Mouse (Mus musculus) midbrain, embryonic 15.5 days (tissue): Measurements from ENCODE around the gene Galnt2. TPM values are rescaled to one million over a fixed set of nuclear protein-coding genes. Genes with fewer than 3 reads are reported as not detected.

Experiments
- ATAC-seq: fragments of 200-750 bp; cut with Nextera tagmentation; replicated peaks from 2 replicates; pipeline ENCODE4 v1.8.0; 2017; ENCODE audit warnings: moderate TSS enrichment
- H3K27ac ChIP-seq: fragments of 300-500 bp; sonication (generic); 2 replicates; pipeline ENCODE4 v1.5.1; 2015; ENCODE audit warnings: mild to moderate bottlenecking, inconsistent platforms
- H3K27me3 ChIP-seq: fragments of 300-500 bp; sonication (generic); replicated peaks from 2 replicates; pipeline ENCODE4 v1.6.1; 2015; ENCODE audit warnings: inconsistent platforms
- H3K36me3 ChIP-seq: fragments of 300-500 bp; sonication (generic); replicated peaks from 2 replicates; pipeline ENCODE4 v1.6.1; 2015; ENCODE audit warnings: inconsistent platforms
- H3K4me1 ChIP-seq: fragments of 300-500 bp; sonication (generic); 2 replicates; pipeline ENCODE4 v1.6.1; 2015; ENCODE audit warnings: inconsistent platforms
- H3K4me2 ChIP-seq: fragments of 300-500 bp; sonication (generic); 2 replicates; pipeline ENCODE4 v1.6.1; 2015; ENCODE audit warnings: inconsistent platforms, mild to moderate bottlenecking, moderate library complexity
- H3K4me3 ChIP-seq: fragments of 300-500 bp; sonication (generic); 2 replicates; pipeline ENCODE4 v1.5.1; 2015; ENCODE audit warnings: mild to moderate bottlenecking, inconsistent platforms
- H3K9ac ChIP-seq: fragments of 300-500 bp; sonication (generic); 2 replicates; pipeline ENCODE4 v1.6.1; 2015; ENCODE audit warnings: mild to moderate bottlenecking, inconsistent platforms
- H3K9me3 ChIP-seq: fragments of 300-500 bp; sonication (generic); 2 replicates; pipeline ENCODE4 v1.6.1; 2016; ENCODE audit warnings: inconsistent platforms
- WGBS: fragments of 180-500 bp; shearing (Covaris S2); methylation state at CpG from one replicate; pipeline ENCODE4 v1.1.7; 2015; ENCODE audit warnings: mixed read lengths; 5-methylcytosine and 5-hydroxymethylcytosine counted together
- polyA plus RNA-seq: library from polyadenylated mRNA; unstranded; fragments of >200 nt; fragmentation: Nextera tagmentation; extraction: Ambion mirVana; gene quantifications from 2 replicates; pipeline ENCODE4 v1.2.1, GENCODE M21; 2015

Galnt2 gene
- polyA plus RNA-seq, 1 experiment from 2014 or later = 67.4 TPM

GRCm38 (mm10) chr8:124370422-124371183 lies 139.4 kb downstream of the Galnt2 start:
- Histone ChIP-seq H3K27me3 (no peaks in the 10 kb centered on the region), H3K4me2 (no peak overlapping the region), H3K36me3 (no peaks in the 10 kb centered on the region), H3K4me1 (no peaks in the 10 kb centered on the region), H3K9me3 (no peaks in the 10 kb centered on the region), H3K9ac (no peak overlapping the region), H3K27ac (no peak overlapping the region), H3K4me3 (no peak overlapping the region)
- no peak for ATAC-seq
- WGBS = 77% methylated on average over 17 of the region's 17 CpGs

- 92% methylated on average over 23 of the region's 23 CpGs for WGBS
- Histone ChIP-seq H3K4me1 (no peaks in the 10 kb centered on the region), H3K36me3 (no peaks in the 10 kb centered on the region), H3K9ac (no peak overlapping the region), H3K9me3 (no peaks in the 10 kb centered on the region), H3K27me3 (no peaks in the 10 kb centered on the region), H3K4me2 (no peak overlapping the region), H3K4me3 (no peak overlapping the region), H3K27ac (no peak overlapping the region)
- no peak for ATAC-seq
These were observed 140.4 kb downstream of the Galnt2 start for GRCm38 (mm10) chr8:124371410-124372123.

- H3K27ac ChIP-seq = no peak overlapping the region
- H3K27me3 ChIP-seq = no peaks in the 10 kb centered on the region
- H3K4me3 ChIP-seq = no peak overlapping the region
- no peaks in the 10 kb centered on the region for H3K9me3 ChIP-seq
- no peak overlapping the region for H3K4me2 ChIP-seq
- H3K9ac ChIP-seq = no peak overlapping the region
- H3K4me1 ChIP-seq = no peaks in the 10 kb centered on the region
- ATAC-seq = no peak
- WGBS = 82% methylated on average over 5 of the region's 5 CpGs
- H3K36me3 ChIP-seq = no peaks in the 10 kb centered on the region
These were observed 142.6 kb downstream of the Galnt2 start for GRCm38 (mm10) chr8:124373753-124374152.

GRCm38 (mm10) chr8:124375168-124375567 lies 144.0 kb downstream of the Galnt2 start:
- Histone ChIP-seq H3K9ac (no peak overlapping the region), H3K27ac (no peak overlapping the region), H3K4me2 (no peak overlapping the region), H3K36me3 (no peaks in the 10 kb centered on the region), H3K4me1 (no peaks in the 10 kb centered on the region), H3K9me3 (no peaks in the 10 kb centered on the region), H3K4me3 (no peak overlapping the region), H3K27me3 (no peaks in the 10 kb centered on the region)
- no peak for ATAC-seq
- 75% methylated on average over 6 of the region's 6 CpGs for WGBS

- ATAC-seq = no peak
- Histone ChIP-seq H3K27me3 (no peaks in the 10 kb centered on the region), H3K4me2 (no peak overlapping the region), H3K27ac (no peak overlapping the region), H3K36me3 (no peaks in the 10 kb centered on the region), H3K9me3 (no peaks in the 10 kb centered on the region), H3K4me1 (no peaks in the 10 kb centered on the region), H3K9ac (no peak overlapping the region), H3K4me3 (no peak overlapping the region)
- 85% methylated on average over 9 of the region's 9 CpGs for WGBS
These were observed 144.5 kb downstream of the Galnt2 start for GRCm38 (mm10) chr8:124375727-124376126.

- Histone ChIP-seq H3K9me3 (no peaks in the 10 kb centered on the region), H3K27me3 (no peaks in the 10 kb centered on the region), H3K27ac (no peak overlapping the region), H3K4me2 (no peak overlapping the region), H3K4me1 (no peaks in the 10 kb centered on the region), H3K36me3 (no peaks in the 10 kb centered on the region), H3K4me3 (no peak overlapping the region), H3K9ac (no peak overlapping the region)
- 93% methylated on average over 12 of the region's 12 CpGs for WGBS
- ATAC-seq = no peak
These were observed 145.2 kb downstream of the Galnt2 start for GRCm38 (mm10) chr8:124376406-124376805.

- H3K27ac ChIP-seq = no peak overlapping the region
- no peaks in the 10 kb centered on the region for H3K27me3 ChIP-seq
- WGBS = 68% methylated on average over 6 of the region's 6 CpGs
- H3K9me3 ChIP-seq = no peaks in the 10 kb centered on the region
- H3K4me1 ChIP-seq = peaks cover 7% of the 10 kb centered on the region
- no peaks in the 10 kb centered on the region for H3K36me3 ChIP-seq
- H3K4me3 ChIP-seq = no peak overlapping the region
- no peak for ATAC-seq
- H3K9ac ChIP-seq = no peak overlapping the region
- no peak overlapping the region for H3K4me2 ChIP-seq
These were observed 148.1 kb downstream of the Galnt2 start for GRCm38 (mm10) chr8:124379289-124379688.

- H3K9me3 ChIP-seq = no peaks in the 10 kb centered on the region
- no peak for ATAC-seq
- no peak overlapping the region for H3K4me2 ChIP-seq
- H3K36me3 ChIP-seq = no peaks in the 10 kb centered on the region
- H3K27me3 ChIP-seq = no peaks in the 10 kb centered on the region
- WGBS = 16% methylated on average over 10 of the region's 10 CpGs
- H3K27ac ChIP-seq = peak overlapping the region; percentile 37
- H3K4me1 ChIP-seq = peaks cover 7% of the 10 kb centered on the region
- no peak overlapping the region for H3K9ac ChIP-seq
- no peak overlapping the region for H3K4me3 ChIP-seq
These were observed 151.0 kb downstream of the Galnt2 start for GRCm38 (mm10) chr8:124382235-124382634.

- Histone ChIP-seq H3K27me3 (no peaks in the 10 kb centered on the region), H3K4me2 (no peak overlapping the region), H3K9ac (no peak overlapping the region), H3K4me3 (no peak overlapping the region), H3K27ac (no peak overlapping the region), H3K9me3 (no peaks in the 10 kb centered on the region), H3K4me1 (peaks cover 7% of the 10 kb centered on the region), H3K36me3 (no peaks in the 10 kb centered on the region)
- ATAC-seq = no peak
- WGBS = 95% methylated on average over 19 of the region's 19 CpGs
These were observed 153.1 kb downstream of the Galnt2 start for GRCm38 (mm10) chr8:124384336-124384735.

- H3K4me3 ChIP-seq = no peak overlapping the region
- H3K27me3 ChIP-seq = no peaks in the 10 kb centered on the region
- H3K4me2 ChIP-seq = no peak overlapping the region
- no peaks in the 10 kb centered on the region for H3K9me3 ChIP-seq
- 0 out of 2 replicates have a peak, but pooled peaks have one; percentile 70 for ATAC-seq
- 74% methylated on average over 23 of the region's 23 CpGs for WGBS
- H3K4me1 ChIP-seq = peaks cover 7% of the 10 kb centered on the region
- no peaks in the 10 kb centered on the region for H3K36me3 ChIP-seq
- H3K9ac ChIP-seq = no peak overlapping the region
- H3K27ac ChIP-seq = no peak overlapping the region
These were observed 155.2 kb downstream of the Galnt2 start for GRCm38 (mm10) chr8:124386225-124386899.

GRCm38 (mm10) chr8:124389495-124389894 lies 158.3 kb downstream of the Galnt2 start:
- WGBS = 91% methylated on average over 11 of the region's 11 CpGs
- H3K4me2 ChIP-seq = no peak overlapping the region
- no peaks in the 10 kb centered on the region for H3K36me3 ChIP-seq
- no peaks in the 10 kb centered on the region for H3K4me1 ChIP-seq
- no peak overlapping the region for H3K4me3 ChIP-seq
- ATAC-seq = no peak
- no peaks in the 10 kb centered on the region for H3K27me3 ChIP-seq
- H3K9me3 ChIP-seq = no peaks in the 10 kb centered on the region
- no peak overlapping the region for H3K9ac ChIP-seq
- no peak overlapping the region for H3K27ac ChIP-seq

GRCm38 (mm10) chr8:124391191-124391590 lies 160.0 kb downstream of the Galnt2 start:
- Histone ChIP-seq H3K9ac (no peak overlapping the region), H3K4me3 (no peak overlapping the region), H3K27ac (no peak overlapping the region), H3K4me1 (no peaks in the 10 kb centered on the region), H3K36me3 (no peaks in the 10 kb centered on the region), H3K27me3 (no peaks in the 10 kb centered on the region), H3K9me3 (no peaks in the 10 kb centered on the region), H3K4me2 (no peak overlapping the region)
- ATAC-seq = no peak
- WGBS = 86% methylated on average over 7 of the region's 7 CpGs
